Mouse (Mus musculus): ENCODE measurements around the gene Psmb5. TPM values are rescaled to one million over a fixed set of nuclear protein-coding genes. Genes with fewer than 3 reads are reported as not detected.

Gene Psmb5
- polyA plus RNA-seq, 1 experiment from 2014 or later: 360 TPM

GRCm38 (mm10) chr14:54568694-54569414, 49.0 kb downstream of the Psmb5 start:
- no peak for ATAC-seq
- Histone ChIP-seq H3K9me3 (no peaks in the 10 kb centered on the region), H3K36me3 (peaks cover 26% of the 10 kb centered on the region), H3K4me3 (replicated peaks) (no peak overlapping the region), H3K27ac (no peak overlapping the region), H3K4me2 (replicated peaks) (no peak overlapping the region), H3K27me3 (replicated peaks) (no peaks in the 10 kb centered on the region), H3K4me1 (replicated peaks) (peaks cover 25% of the 10 kb centered on the region), H3K9ac (no peak overlapping the region)
- WGBS: 74% methylated on average over 15 of the region's 15 CpGs

MicroRNAs within 50 kb of the gene (microRNA counts, 519-probe panel; counts per million panel counts)
- 97.1 counts per million, percentile 29 among the panel's probes with 10 or more counts for microRNA mmu-miR-686

Other genes with a start within 250 kb of the Psmb5 start
- gene Slc7a7, start 200.2 kb downstream of the Psmb5 start, polyA plus RNA-seq (2015; fragmentation: Nextera tagmentation; extraction: Ambion mirVana): 51.0 and 56.3 TPM in 2 replicates
- 270 and 308 TPM in 2 replicates for gene Mrpl52, start 191.1 kb downstream of the Psmb5 start, polyA plus RNA-seq (2015; fragmentation: Nextera tagmentation; extraction: Ambion mirVana)
- gene Mmp14, start 186.4 kb downstream of the Psmb5 start, polyA plus RNA-seq (2015; fragmentation: Nextera tagmentation; extraction: Ambion mirVana): 110 and 112 TPM in 2 replicates
- gene Lrp10, start 153.9 kb downstream of the Psmb5 start, polyA plus RNA-seq (2015; fragmentation: Nextera tagmentation; extraction: Ambion mirVana): 57.2 and 60.6 TPM in 2 replicates
- 1.6 and 1.9 TPM in 2 replicates for gene Rem2, start 141.9 kb downstream of the Psmb5 start, polyA plus RNA-seq (2015; fragmentation: Nextera tagmentation; extraction: Ambion mirVana)
- 78.0 and 80.0 TPM in 2 replicates for gene Prmt5, start 100.5 kb downstream of the Psmb5 start, polyA plus RNA-seq (2015; fragmentation: Nextera tagmentation; extraction: Ambion mirVana)
- 53.9 and 57.2 TPM in 2 replicates for gene Haus4, start 63.4 kb downstream of the Psmb5 start, polyA plus RNA-seq (2015; fragmentation: Nextera tagmentation; extraction: Ambion mirVana)
- 18.2 and 19.0 TPM in 2 replicates for gene Ajuba, start 40.5 kb downstream of the Psmb5 start, polyA plus RNA-seq (2015; fragmentation: Nextera tagmentation; extraction: Ambion mirVana)
- gene 4931414P19Rik, start 12.0 kb downstream of the Psmb5 start, polyA plus RNA-seq (2015; fragmentation: Nextera tagmentation; extraction: Ambion mirVana): 6.0 and 8.2 TPM in 2 replicates
- not detected in 2 replicates for gene Psmb11, start 3.4 kb upstream of the Psmb5 start, polyA plus RNA-seq (2015; fragmentation: Nextera tagmentation; extraction: Ambion mirVana)
- not detected in 2 replicates for gene Gm17606, start 22.9 kb upstream of the Psmb5 start, polyA plus RNA-seq (2015; fragmentation: Nextera tagmentation; extraction: Ambion mirVana)
- 2.8 and 3.0 TPM in 2 replicates for gene Cdh24, start 23.3 kb upstream of the Psmb5 start, polyA plus RNA-seq (2015; fragmentation: Nextera tagmentation; extraction: Ambion mirVana)
- 83.7 and 84.8 TPM in 2 replicates for gene 1700123O20Rik, start 68.2 kb upstream of the Psmb5 start, polyA plus RNA-seq (2015; fragmentation: Nextera tagmentation; extraction: Ambion mirVana)
- 105 and 107 TPM in 2 replicates for gene Acin1, start 68.9 kb upstream of the Psmb5 start, polyA plus RNA-seq (2015; fragmentation: Nextera tagmentation; extraction: Ambion mirVana)
- gene Gm29776, start 80.8 kb upstream of the Psmb5 start, polyA plus RNA-seq (2015; fragmentation: Nextera tagmentation; extraction: Ambion mirVana): 0.11 and 0.15 TPM in 2 replicates
- 0.19 and 0.21 TPM in 2 replicates for gene Cebpe, start 94.2 kb upstream of the Psmb5 start, polyA plus RNA-seq (2015; fragmentation: Nextera tagmentation; extraction: Ambion mirVana)
- gene Slc7a8, start 163.9 kb upstream of the Psmb5 start, polyA plus RNA-seq (2015; fragmentation: Nextera tagmentation; extraction: Ambion mirVana): 30.9 and 33.0 TPM in 2 replicates
- gene Rnf212b, start 196.1 kb upstream of the Psmb5 start, polyA plus RNA-seq (2015; fragmentation: Nextera tagmentation; extraction: Ambion mirVana): not detected in 2 replicates

Data from intestine, embryonic 15.5 days (tissue).